Mouse (Mus musculus) frontal cortex, postnatal 10 days (tissue): ENCODE results near the gene Sgtb.

Experiments used
- DNase-seq, 2 experiments: peaks; one replicate each; pipeline ENCODE4 v3.0.0; 2022; ENCODE audit warnings: low spot score in 2 of 2, mixed read lengths in 1 of 2

Sgtb gene

GRCm38 (mm10) chr13:104109816-104110521 lies 428 bp downstream of the Sgtb start:
- DNase-seq = peak; percentile 62 to 81

- DNase-seq = no peak
These were observed 985 bp downstream of the Sgtb start for GRCm38 (mm10) chr13:104110526-104110925.

- no peak for DNase-seq
These were observed 2.8 kb downstream of the Sgtb start for GRCm38 (mm10) chr13:104112266-104112900.

- no peak for DNase-seq
These were observed 4.2 kb downstream of the Sgtb start for GRCm38 (mm10) chr13:104113782-104114181.

GRCm38 (mm10) chr13:104114827-104115226 lies 5.3 kb downstream of the Sgtb start:
- DNase-seq = peak in 1 of 2 experiments; percentile 21

GRCm38 (mm10) chr13:104122078-104122840 lies 12.7 kb downstream of the Sgtb start:
- no peak for DNase-seq

- DNase-seq = no peak
These were observed 14.3 kb downstream of the Sgtb start for GRCm38 (mm10) chr13:104123662-104124381.

GRCm38 (mm10) chr13:104132561-104132960 lies 23.0 kb downstream of the Sgtb start:
- DNase-seq = no peak

- DNase-seq = no peak
These were observed 25.1 kb downstream of the Sgtb start for GRCm38 (mm10) chr13:104134510-104135085.

GRCm38 (mm10) chr13:104139369-104140209 lies 30.0 kb downstream of the Sgtb start:
- DNase-seq = peak; percentile 60 to 70

GRCm38 (mm10) chr13:104144871-104145270 lies 35.3 kb downstream of the Sgtb start:
- no peak for DNase-seq

GRCm38 (mm10) chr13:104145646-104146045 lies 36.1 kb downstream of the Sgtb start:
- no peak for DNase-seq

- DNase-seq = no peak
These were observed 44.6 kb downstream of the Sgtb start for GRCm38 (mm10) chr13:104154180-104154579.

GRCm38 (mm10) chr13:104155106-104155505 lies 45.6 kb downstream of the Sgtb start:
- DNase-seq = no peak

- DNase-seq = no peak
These were observed 46.1 kb downstream of the Sgtb start for GRCm38 (mm10) chr13:104155686-104156085.

- no peak for DNase-seq
These were observed 62.2 kb downstream of the Sgtb start for GRCm38 (mm10) chr13:104171711-104172110.

- DNase-seq = no peak
These were observed 63.0 kb downstream of the Sgtb start for GRCm38 (mm10) chr13:104172498-104172897.

- no peak for DNase-seq
These were observed 67.3 kb downstream of the Sgtb start for GRCm38 (mm10) chr13:104176874-104177273.

GRCm38 (mm10) chr13:104177796-104178649 lies 68.5 kb downstream of the Sgtb start, which contains the start of gene Trappc13:
TSS of gene Trappc13 (minus strand) at chr13:104178469.
- DNase-seq = peak; percentile 84 to 85
